Mouse (Mus musculus) hindbrain, postnatal 0 days (tissue): ENCODE results near the gene Ddx1. TPM values are rescaled to one million over a fixed set of nuclear protein-coding genes. Genes with fewer than 3 reads are reported as not detected.

Experiments
- ATAC-seq: fragments of 200-750 bp; cut with Nextera tagmentation; 2 replicates; pipeline ENCODE4 v1.8.0; 2017; ENCODE audit warnings: mild to moderate bottlenecking, moderate TSS enrichment, moderate library complexity
- DNase-seq: peaks from one replicate; pipeline ENCODE4 v3.0.0-alpha.2; 2015; ENCODE audit warnings: low spot score
- H3K27ac ChIP-seq: fragments of 300-500 bp; sonication (generic); 2 replicates; pipeline ENCODE4 v1.5.1; 2014; ENCODE audit warnings: mild to moderate bottlenecking
- H3K27me3 ChIP-seq: fragments of 300-500 bp; sonication (generic); 2 replicates; pipeline ENCODE4 v1.6.1; 2014; ENCODE audit warnings: low read length, mixed read lengths; ENCODE audit not compliant: insufficient read depth
- H3K36me3 ChIP-seq: fragments of 300-500 bp; sonication (generic); 2 replicates; pipeline ENCODE4 v1.6.1; 2014; ENCODE audit warnings: low read length, mixed read lengths; ENCODE audit not compliant: insufficient read depth
- H3K4me1 ChIP-seq: fragments of 300-500 bp; sonication (generic); 2 replicates; pipeline ENCODE4 v1.6.1; 2014; ENCODE audit warnings: antibody characterized with exemption, low read length, mixed read lengths; ENCODE audit not compliant: insufficient read depth
- H3K4me2 ChIP-seq: fragments of 300-500 bp; sonication (generic); 2 replicates; pipeline ENCODE4 v1.6.1; 2014; ENCODE audit warnings: low read depth, mild to moderate bottlenecking, low read length, moderate library complexity, mixed read lengths
- H3K4me3 ChIP-seq: fragments of 300-500 bp; sonication (generic); 2 replicates; pipeline ENCODE4 v1.5.1; 2014; ENCODE audit warnings: low read length
- H3K9ac ChIP-seq: fragments of 300-500 bp; sonication (generic); replicated peaks from 2 replicates; pipeline ENCODE4 v1.6.1; 2014; ENCODE audit warnings: mild to moderate bottlenecking, low read length, moderate library complexity, mixed read lengths
- H3K9me3 ChIP-seq: fragments of 300-500 bp; sonication (generic); 2 replicates; pipeline ENCODE4 v1.6.1; 2016; ENCODE audit warnings: low read length, mixed read lengths
- CTCF ChIP-seq: IDR thresholded peaks from 2 replicates; pipeline ENCODE4 v1.5.1; 2016; ENCODE audit warnings: antibody characterized with exemption, control low read depth, low read depth
- WGBS: fragments of 180-500 bp; shearing (Covaris S2); extraction: QIAGEN DNeasy Blood & Tissue Kit; methylation state at CpG from one replicate; pipeline ENCODE4 v1.1.7; 2014; 5-methylcytosine and 5-hydroxymethylcytosine counted together
- polyA plus RNA-seq: library from polyadenylated mRNA; unstranded; fragments of >200 nt; fragmentation: Nextera tagmentation; extraction: Ambion mirVana; gene quantifications from 2 replicates; pipeline ENCODE4 v1.2.1, GENCODE M21; 2015
- total RNA-seq: library from RNA; depleted of rRNA; stranded (reverse); fragments of >200 nt; gene quantifications from 2 replicates; pipeline ENCODE4 v1.2.3, GENCODE M21; 2014

The Ddx1 gene
- total and polyA plus RNA-seq, 2 experiments from 2014 or later, result 29.2 to 130 TPM

- Histone ChIP-seq H3K9ac (no peak overlapping the region), H3K27me3 (no peaks in the 10 kb centered on the region), H3K4me2 (no peak overlapping the region), H3K27ac (no peak overlapping the region), H3K4me3 (no peak overlapping the region), H3K9me3 (no peaks in the 10 kb centered on the region), H3K4me1 (no peaks in the 10 kb centered on the region), H3K36me3 (no peaks in the 10 kb centered on the region)
- DNase-seq (no peak), ATAC-seq (no peak)
- WGBS, result 66% methylated on average over 2 of the region's 2 CpGs
- no peak for TF ChIP-seq CTCF
Measured at GRCm38 (mm10) chr12:13255701-13256100, 6.7 kb upstream of the Ddx1 start.

DNA sequence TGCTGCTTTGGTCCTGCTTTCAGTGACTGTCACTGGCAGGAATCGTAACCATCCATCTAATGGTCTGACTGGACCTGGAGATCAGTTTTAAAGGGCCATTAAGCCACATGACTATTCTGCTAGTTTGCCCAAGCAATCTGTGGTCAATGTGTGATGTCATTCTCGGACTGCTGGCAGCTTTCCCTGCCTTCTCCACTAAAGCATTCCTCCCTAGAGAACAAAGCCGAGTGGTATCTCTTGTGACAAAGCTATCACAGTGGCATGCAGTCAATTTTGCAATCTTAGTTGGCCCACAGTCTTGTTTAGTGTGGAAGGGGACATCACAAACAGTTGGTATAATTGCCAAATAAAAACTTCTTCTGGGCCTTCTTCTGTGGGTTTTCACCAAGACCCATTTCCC lies 6.1 kb upstream of the Ddx1 start:
- Histone ChIP-seq H3K36me3 (no peaks in the 10 kb centered on the region), H3K9ac (no peak overlapping the region), H3K27me3 (no peaks in the 10 kb centered on the region), H3K9me3 (no peaks in the 10 kb centered on the region), H3K27ac (no peak overlapping the region), H3K4me1 (no peaks in the 10 kb centered on the region), H3K4me3 (no peak overlapping the region), H3K4me2 (no peak overlapping the region)
- TF ChIP-seq CTCF, result no peak
- DNase-seq (peak; percentile 30), ATAC-seq (no peak)
- WGBS, result 39% methylated on average over 3 of the region's 3 CpGs

- no peaks in the 10 kb centered on the region for H3K9me3 ChIP-seq
- peak; percentile 38 for ATAC-seq
- TF ChIP-seq CTCF, result no peak
Measured at GRCm38 (mm10) chr12:13249573-13249919, 533 bp upstream of the Ddx1 start.

DNA sequence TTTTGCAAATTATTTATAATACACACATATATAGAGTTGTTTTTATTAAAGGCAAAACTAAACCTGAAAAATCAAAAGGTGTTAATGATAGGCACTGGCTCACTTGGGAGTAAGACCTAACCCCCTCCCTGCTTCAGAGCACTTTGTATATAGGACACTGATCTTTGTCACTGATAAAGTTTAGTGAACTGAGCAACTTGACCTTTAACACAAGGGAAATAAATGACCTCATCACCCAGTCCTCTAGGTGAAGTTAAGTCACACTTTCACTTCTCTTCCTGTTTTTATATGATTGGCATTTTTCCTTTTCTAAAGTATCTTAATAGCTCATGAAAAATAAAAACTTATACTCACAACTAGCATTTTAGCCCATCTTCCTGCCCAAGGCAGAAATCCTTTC lies 6.6 kb downstream of the Ddx1 start:
- Histone ChIP-seq H3K27ac (no peak overlapping the region), H3K4me1 (no peaks in the 10 kb centered on the region), H3K27me3 (no peaks in the 10 kb centered on the region), H3K9ac (no peak overlapping the region), H3K4me3 (no peak overlapping the region), H3K9me3 (no peaks in the 10 kb centered on the region), H3K36me3 (peaks cover 42% of the 10 kb centered on the region), H3K4me2 (no peak overlapping the region)
- no peak for ATAC-seq
- no peak for DNase-seq
- TF ChIP-seq CTCF, result no peak

More at GRCm38 (mm10) chr12:13249573-13249919, 533 bp upstream of the Ddx1 start:
- Histone ChIP-seq H3K4me3 (peak overlapping the region; percentile 76), H3K27ac (peak overlapping the region; percentile 86; the same call in 1 of the 2 replicates), H3K27me3 (no peaks in the 10 kb centered on the region), H3K4me2 (peak overlapping the region; percentile 61), H3K36me3 (0 out of 2 replicates have a peak, but pooled peaks cover under 1% of the 10 kb centered on the region), H3K4me1 (peaks cover 5% of the 10 kb centered on the region; the same call in 1 of the 2 replicates), H3K9ac (peak overlapping the region; percentile 88)
- WGBS, result 83% methylated on average over 3 of the region's 3 CpGs
- no peak for DNase-seq

GRCm38 (mm10) chr12:13218101-13218514 lies 30.9 kb downstream of the Ddx1 start:
- Histone ChIP-seq H3K4me2 (no peak overlapping the region), H3K4me1 (no peaks in the 10 kb centered on the region), H3K36me3 (peaks cover 30% of the 10 kb centered on the region), H3K4me3 (no peak overlapping the region), H3K9ac (no peak overlapping the region), H3K27ac (no peak overlapping the region), H3K27me3 (no peaks in the 10 kb centered on the region), H3K9me3 (no peaks in the 10 kb centered on the region)
- ATAC-seq (no peak), DNase-seq (no peak)
- 84% methylated on average over 8 of the region's 8 CpGs for WGBS
- TF ChIP-seq CTCF, result no peak

- Histone ChIP-seq H3K4me3 (no peak overlapping the region), H3K36me3 (peaks cover 27% of the 10 kb centered on the region), H3K27ac (no peak overlapping the region), H3K4me1 (no peaks in the 10 kb centered on the region), H3K4me2 (no peak overlapping the region), H3K27me3 (no peaks in the 10 kb centered on the region), H3K9me3 (no peaks in the 10 kb centered on the region), H3K9ac (no peak overlapping the region)
- TF ChIP-seq CTCF, result no peak
- no peak for ATAC-seq
- WGBS, result 80% methylated on average over 3 of the region's 3 CpGs
- no peak for DNase-seq
Measured at GRCm38 (mm10) chr12:13217568-13217967, 31.4 kb downstream of the Ddx1 start.

DNA sequence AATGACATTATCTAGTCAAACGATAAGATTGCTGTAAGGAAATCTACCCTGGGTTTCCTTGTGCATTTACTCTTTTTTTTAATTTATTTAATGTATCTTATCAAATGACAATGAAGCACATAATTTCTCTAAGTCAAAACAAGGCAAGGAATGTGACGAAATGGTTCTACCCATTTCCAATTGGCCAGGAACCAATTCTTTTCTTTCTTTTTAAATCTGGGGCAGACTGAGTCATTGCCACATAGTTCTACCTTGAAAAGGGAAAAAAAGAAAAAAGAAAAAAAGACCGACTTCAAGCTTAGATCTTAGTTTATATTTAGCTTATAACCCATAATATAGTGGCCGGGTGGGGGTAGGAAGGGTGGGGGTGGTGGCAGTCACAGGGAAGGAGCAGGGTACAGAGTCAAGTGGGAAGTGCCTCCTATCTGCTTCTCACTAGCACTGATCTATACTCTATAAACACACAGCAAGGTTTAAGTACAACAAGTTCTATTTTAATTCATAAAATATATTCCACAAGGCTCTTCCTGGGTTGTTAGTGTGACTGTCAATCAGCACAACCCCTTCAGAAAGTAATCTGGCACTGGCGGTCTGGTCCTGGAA lies 32.4 kb downstream of the Ddx1 start:
- H3K9ac ChIP-seq, result no peak overlapping the region
- H3K9me3 ChIP-seq, result no peaks in the 10 kb centered on the region
- H3K4me2 ChIP-seq, result no peak overlapping the region
- TF ChIP-seq CTCF, result no peak
- peaks cover 27% of the 10 kb centered on the region for H3K36me3 ChIP-seq
- DNase-seq (no peak), ATAC-seq (no peak)
- no peaks in the 10 kb centered on the region for H3K4me1 ChIP-seq
- no peak overlapping the region for H3K27ac ChIP-seq
- 69% methylated on average over 5 of the region's 5 CpGs for WGBS
- no peak overlapping the region for H3K4me3 ChIP-seq
- H3K27me3 ChIP-seq, result no peaks in the 10 kb centered on the region
